In the genomic region with DNA sequence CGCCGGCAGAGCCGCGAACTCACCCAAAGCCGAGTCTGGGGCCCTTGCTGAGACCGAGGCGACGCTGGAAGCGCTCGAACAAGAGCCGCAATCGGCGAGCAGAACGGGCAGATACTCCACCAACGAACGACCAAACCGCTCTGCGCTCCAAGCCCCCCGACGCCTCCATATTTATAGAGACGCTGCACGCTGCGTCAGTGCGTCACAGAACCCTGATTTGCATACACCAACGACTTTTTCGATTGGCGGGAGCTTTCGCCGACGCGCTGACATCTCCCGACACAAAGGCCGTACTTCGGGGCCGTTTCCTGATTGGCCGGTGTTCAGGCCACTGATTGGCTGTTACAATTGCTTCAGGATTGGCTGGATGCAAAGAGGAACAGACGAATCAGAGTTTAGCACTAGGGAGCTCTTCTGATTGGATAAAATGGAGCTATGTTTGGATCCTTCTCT, we compare ENCODE assay signal across 8 mouse cellular contexts. TPM values are rescaled to one million over a fixed set of nuclear protein-coding genes. Genes with fewer than 3 reads are reported as not detected.
DNase-seq lines count a peak whose midpoint lies in the region; ATAC-seq lines count a peak whose summit lies in the region.

No protein-coding gene starts in this region.

- peak overlapping the region; percentile 100 for H3K9ac ChIP-seq in heart, embryonic 13.5 days
- peak overlapping the region; percentile 100 for H3K9ac ChIP-seq in liver, embryonic 13.5 days
- H3K9ac ChIP-seq in stomach, embryonic 16.5 days (ENCODE audit: low read length): peak overlapping the region; percentile 100

- no peaks in the 10 kb centered on the region for H3K27me3 ChIP-seq in heart, embryonic 13.5 days (replicated peaks)
- no peaks in the 10 kb centered on the region for H3K27me3 ChIP-seq in liver, embryonic 13.5 days
- H3K27me3 ChIP-seq in stomach, embryonic 16.5 days (ENCODE audit: control insufficient read depth, insufficient read depth, low read length): no peaks in the 10 kb centered on the region

- peaks cover 28% of the 10 kb centered on the region for H3K36me3 ChIP-seq in heart, embryonic 13.5 days
- peaks cover 21% of the 10 kb centered on the region for H3K36me3 ChIP-seq in liver, embryonic 13.5 days
- no peaks in the 10 kb centered on the region; the same call in 1 of the 2 replicates for H3K36me3 ChIP-seq in stomach, embryonic 16.5 days (ENCODE audit: control insufficient read depth, insufficient read depth, low read length)

- H3K4me2 ChIP-seq in heart, embryonic 13.5 days: peak overlapping the region; percentile 78
- peak overlapping the region; percentile 77 for H3K4me2 ChIP-seq in liver, embryonic 13.5 days
- no peak overlapping the region for H3K4me2 ChIP-seq in stomach, embryonic 16.5 days (ENCODE audit: low read depth, low read length)

- under 1% methylated on average over 37 of the region's 37 CpGs for WGBS in heart, embryonic 13.5 days
- under 1% methylated on average over 37 of the region's 37 CpGs for whole genome bisulfite sequencing in liver, embryonic 13.5 days (ENCODE audit: insufficient replicate concordance)
- under 1% methylated on average over 37 of the region's 37 CpGs for WGBS in stomach, embryonic 16.5 days

- peak overlapping the region; percentile 93 for H3K27ac ChIP-seq in brown adipose tissue, adult 24 weeks (replicated peaks; ENCODE audit: low read depth, low read length)
- peak overlapping the region; percentile 100 for H3K27ac ChIP-seq in heart, embryonic 13.5 days (replicated peaks)
- peak overlapping the region; percentile 100 for H3K27ac ChIP-seq in liver, embryonic 13.5 days
- peak overlapping the region; percentile 100 for H3K27ac ChIP-seq in stomach, embryonic 16.5 days (ENCODE audit: low read length)

- peak; percentile 84 for ATAC-seq in CD4-positive, CD25-positive, alpha-beta regulatory T cell, adult 4 months
- peak; percentile 84 for ATAC-seq in heart, embryonic 13.5 days (ENCODE audit: extremely low read depth, insufficient number of reproducible peaks, low FRiP score, low TSS enrichment)
- peak; percentile 93 for ATAC-seq in liver, embryonic 13.5 days (ENCODE audit: low read depth)
- ATAC-seq in stomach, embryonic 16.5 days (ENCODE audit: insufficient read depth, low FRiP score): peak; percentile 97

- H3K4me3 ChIP-seq in brown adipose tissue, adult 24 weeks (ENCODE audit: insufficient read depth, low read depth, low read length): peak overlapping the region; percentile 81
- H3K4me3 ChIP-seq in heart, embryonic 13.5 days: peak overlapping the region; percentile 98
- peak overlapping the region; percentile 100 for H3K4me3 ChIP-seq in liver, embryonic 13.5 days (replicated peaks)
- peak overlapping the region; percentile 89 for H3K4me3 ChIP-seq in stomach, embryonic 16.5 days (replicated peaks; ENCODE audit: low read length)

- H3K9me3 ChIP-seq in heart, embryonic 13.5 days: no peaks in the 10 kb centered on the region
- no peaks in the 10 kb centered on the region for H3K9me3 ChIP-seq in liver, embryonic 13.5 days (replicated peaks)
- H3K9me3 ChIP-seq in stomach, embryonic 16.5 days (replicated peaks; ENCODE audit: control insufficient read depth, low read length): no peaks in the 10 kb centered on the region

- no peaks in the 10 kb centered on the region for H3K4me1 ChIP-seq in brown adipose tissue, adult 24 weeks (ENCODE audit: control insufficient read depth, insufficient read depth, insufficient read length, low read length)
- H3K4me1 ChIP-seq in heart, embryonic 13.5 days: peaks cover 15% of the 10 kb centered on the region
- peaks cover 22% of the 10 kb centered on the region for H3K4me1 ChIP-seq in liver, embryonic 13.5 days (replicated peaks)
- H3K4me1 ChIP-seq in stomach, embryonic 16.5 days (ENCODE audit: control insufficient read depth, insufficient read depth, low read length): peaks cover 2% of the 10 kb centered on the region; the same call in 1 of the 2 replicates

- peak; percentile 96 for DNase-seq in fat pad, adult 2 months (ENCODE audit: extremely low read depth, low read depth, low spot score)
- peak; percentile 96 for DNase-seq in kidney, postnatal 10 days
- peak; percentile 96 for DNase-seq in liver, embryonic 13.5 days
- peak; percentile 97 for DNase-seq in neural tube, embryonic 10.5 days (ENCODE audit: extremely low spot score, low spot score)

RNA-seq across cellular contexts. Expression of gene H3f3b, which starts 3.4 kb away (rescaled TPM):
- 1,000 to 10,000 TPM; 1,562 to 1,754 TPM for polyA plus RNA-seq in CD4-positive, CD25-positive, alpha-beta regulatory T cell, adult 4 months (2017; shearing (Covaris generic))
- polyA plus RNA-seq in brown adipose tissue, adult 24 weeks (2012; ENCODE audit: insufficient read depth, insufficient read length, missing spikeins): 85.7 and 112 TPM in 2 replicates
- polyA plus RNA-seq in heart, embryonic 13.5 days (2015; fragmentation: Nextera tagmentation; extraction: Ambion mirVana): 647 and 691 TPM in 2 replicates
- polyA plus RNA-seq in liver, embryonic 13.5 days (2015; fragmentation: Nextera tagmentation; extraction: Ambion mirVana): 785 and 880 TPM in 2 replicates
- polyA plus RNA-seq in stomach, embryonic 16.5 days (2015; fragmentation: Nextera tagmentation; extraction: Ambion mirVana): 1,496 and 1,592 TPM in 2 replicates

RNA-seq across cellular contexts. Expression of gene Unk, which starts 5.7 kb away (rescaled TPM):
- polyA plus RNA-seq in CD4-positive, CD25-positive, alpha-beta regulatory T cell, adult 4 months (2017; shearing (Covaris generic)): 10 to 100 TPM; 10.4 to 16.1 TPM
- polyA plus RNA-seq in brown adipose tissue, adult 24 weeks (2012; ENCODE audit: insufficient read depth, insufficient read length, missing spikeins): 2.9 and 4.0 TPM in 2 replicates
- polyA plus RNA-seq in heart, embryonic 13.5 days (2015; fragmentation: Nextera tagmentation; extraction: Ambion mirVana): 22.8 and 23.9 TPM in 2 replicates
- 9.8 and 10.7 TPM in 2 replicates for polyA plus RNA-seq in liver, embryonic 13.5 days (2015; fragmentation: Nextera tagmentation; extraction: Ambion mirVana)
- polyA plus RNA-seq in stomach, embryonic 16.5 days (2015; fragmentation: Nextera tagmentation; extraction: Ambion mirVana): 26.4 and 26.9 TPM in 2 replicates

RNA-seq across cellular contexts. Expression of gene Galk1, which starts 11.9 kb away (rescaled TPM):
- 10 to 100 TPM; 13.1 to 18.4 TPM for polyA plus RNA-seq in CD4-positive, CD25-positive, alpha-beta regulatory T cell, adult 4 months (2017; shearing (Covaris generic))
- polyA plus RNA-seq in brown adipose tissue, adult 24 weeks (2012; ENCODE audit: insufficient read depth, insufficient read length, missing spikeins): 9.6 and 12.4 TPM in 2 replicates
- polyA plus RNA-seq in heart, embryonic 13.5 days (2015; fragmentation: Nextera tagmentation; extraction: Ambion mirVana): 150 and 178 TPM in 2 replicates
- 164 and 165 TPM in 2 replicates for polyA plus RNA-seq in liver, embryonic 13.5 days (2015; fragmentation: Nextera tagmentation; extraction: Ambion mirVana)
- polyA plus RNA-seq in stomach, embryonic 16.5 days (2015; fragmentation: Nextera tagmentation; extraction: Ambion mirVana): 186 and 187 TPM in 2 replicates

RNA-seq across cellular contexts. Expression of gene Itgb4, which starts 49.9 kb away (rescaled TPM):
- not detected for polyA plus RNA-seq in CD4-positive, CD25-positive, alpha-beta regulatory T cell, adult 4 months (2017; shearing (Covaris generic))
- polyA plus RNA-seq in brown adipose tissue, adult 24 weeks (2012; ENCODE audit: insufficient read depth, insufficient read length, missing spikeins): 1.5 and 2.2 TPM in 2 replicates
- polyA plus RNA-seq in heart, embryonic 13.5 days (2015; fragmentation: Nextera tagmentation; extraction: Ambion mirVana): 0.99 and 1.1 TPM in 2 replicates
- polyA plus RNA-seq in liver, embryonic 13.5 days (2015; fragmentation: Nextera tagmentation; extraction: Ambion mirVana): 0.23 and 0.25 TPM in 2 replicates
- polyA plus RNA-seq in stomach, embryonic 16.5 days (2015; fragmentation: Nextera tagmentation; extraction: Ambion mirVana): 18.9 and 24.4 TPM in 2 replicates

RNA-seq across cellular contexts. Expression of gene Unc13d, which starts 53.4 kb away (rescaled TPM):
- 100 to 1,000 TPM in 1 of 2 experiments, 10 to 100 TPM in 1; 73.8 to 138 TPM for polyA plus RNA-seq in CD4-positive, CD25-positive, alpha-beta regulatory T cell, adult 4 months (2017; shearing (Covaris generic))
- not detected in 2 replicates for polyA plus RNA-seq in brown adipose tissue, adult 24 weeks (2012; ENCODE audit: insufficient read depth, insufficient read length, missing spikeins)
- polyA plus RNA-seq in heart, embryonic 13.5 days (2015; fragmentation: Nextera tagmentation; extraction: Ambion mirVana): 1.5 and 2.3 TPM in 2 replicates
- 31.6 and 32.7 TPM in 2 replicates for polyA plus RNA-seq in liver, embryonic 13.5 days (2015; fragmentation: Nextera tagmentation; extraction: Ambion mirVana)
- polyA plus RNA-seq in stomach, embryonic 16.5 days (2015; fragmentation: Nextera tagmentation; extraction: Ambion mirVana): 8.3 and 9.9 TPM in 2 replicates

Comparison
In these comparisons a context has a peak if more than half of its experiments do, and no peak if none do; other contexts are left out.
1. Peak in every context shown above with its lines: DNase-seq, ATAC-seq, H3K4me3 ChIP-seq and H3K27ac ChIP-seq.